Mouse (Mus musculus): ENCODE results near the gene Olfr308. TPM values are rescaled to one million over a fixed set of nuclear protein-coding genes. Genes with fewer than 3 reads are reported as not detected.

Olfr308 gene
- polyA plus RNA-seq, 1 experiment from 2014 or later, result not detected

GRCm38 (mm10) chr7:86277072-86277471 is 48.4 kb downstream of the Olfr308 start, which contains the start of gene Olfr310:
Gene Olfr310, minus strand, starts transcription at chr7:86277172.
- H3K36me3 ChIP-seq (replicated peaks; ENCODE audit: control insufficient read depth, insufficient read depth, low read depth, low read length), result no peaks in the 10 kb centered on the region
- no peak for DNase-seq (ENCODE audit: low spot score)
- H3K27me3 ChIP-seq (ENCODE audit: control insufficient read depth, insufficient read depth, low read length), result no peaks in the 10 kb centered on the region

More at GRCm38 (mm10) chr7:86277072-86277471, 48.4 kb downstream of the Olfr308 start, which contains the start of gene Olfr310:
- H3K4me3 ChIP-seq (ENCODE audit: low read depth, low read length), result no peak within 1 kb of the TSS
- no peaks in the 10 kb centered on the region for H3K9me3 ChIP-seq (replicated peaks; ENCODE audit: control insufficient read depth, low read length)
- 84% methylated on average over 1 of the region's 1 CpGs for WGBS
- no peak for ATAC-seq (replicated peaks; ENCODE audit: insufficient number of reproducible peaks, low FRiP score, low TSS enrichment, low read depth)
- no peak within 1 kb of the TSS for H3K27ac ChIP-seq (replicated peaks; ENCODE audit: low read depth, low read length)
- no peak within 1 kb of the TSS for H3K4me2 ChIP-seq (ENCODE audit: low read depth, low read length)
- no peak within 1 kb of the TSS for H3K9ac ChIP-seq (replicated peaks; ENCODE audit: low read length)
- H3K4me1 ChIP-seq (ENCODE audit: control insufficient read depth, insufficient read depth, low read length), result no peaks in the 10 kb centered on the region

Small RNA genes within 50 kb of the gene (microRNA-seq; reads per million reads assigned to microRNA genes)
- gene Gm23192 (ENCODE audit: borderline number of aligned reads), result not detected

Other genes with a start within 250 kb of the Olfr308 start
- not detected in 2 replicates for gene Vmn2r75, start 153.9 kb downstream of the Olfr308 start, polyA plus RNA-seq (2014; fragmentation: Nextera tagmentation; extraction: Ambion mirVana)
- gene Vmn2r76, start 79.3 kb downstream of the Olfr308 start, polyA plus RNA-seq (2014; fragmentation: Nextera tagmentation; extraction: Ambion mirVana), result not detected in 2 replicates
- not detected in 2 replicates for gene Olfr310, start 48.5 kb downstream of the Olfr308 start, polyA plus RNA-seq (2014; fragmentation: Nextera tagmentation; extraction: Ambion mirVana)
- not detected in 2 replicates for gene Olfr309, start 11.9 kb downstream of the Olfr308 start, polyA plus RNA-seq (2014; fragmentation: Nextera tagmentation; extraction: Ambion mirVana)
- gene Olfr307, start 12.0 kb upstream of the Olfr308 start, polyA plus RNA-seq (2014; fragmentation: Nextera tagmentation; extraction: Ambion mirVana), result not detected in 2 replicates
- not detected in 2 replicates for gene Olfr305, start 41.3 kb upstream of the Olfr308 start, polyA plus RNA-seq (2014; fragmentation: Nextera tagmentation; extraction: Ambion mirVana)
- not detected in 2 replicates for gene Olfr304, start 61.0 kb upstream of the Olfr308 start, polyA plus RNA-seq (2014; fragmentation: Nextera tagmentation; extraction: Ambion mirVana)
- gene Olfr303, start 72.2 kb upstream of the Olfr308 start, polyA plus RNA-seq (2014; fragmentation: Nextera tagmentation; extraction: Ambion mirVana), result not detected in 2 replicates
- not detected in 2 replicates for gene Olfr301, start 78.2 kb upstream of the Olfr308 start, polyA plus RNA-seq (2014; fragmentation: Nextera tagmentation; extraction: Ambion mirVana)
- gene Olfr299, start 134.3 kb upstream of the Olfr308 start, polyA plus RNA-seq (2014; fragmentation: Nextera tagmentation; extraction: Ambion mirVana), result not detected in 2 replicates
- gene Olfr298, start 166.9 kb upstream of the Olfr308 start, polyA plus RNA-seq (2014; fragmentation: Nextera tagmentation; extraction: Ambion mirVana), result not detected in 2 replicates
- not detected in 2 replicates for gene Olfr297, start 194.3 kb upstream of the Olfr308 start, polyA plus RNA-seq (2014; fragmentation: Nextera tagmentation; extraction: Ambion mirVana)